Mouse (Mus musculus): Measurements from ENCODE around the gene Rprd2.
A peak's percentile ranks its signal among the peaks of the same experiment; 100 is the strongest.
"Not testable (repeated sequence)": the region's sequence is repeated elsewhere in the genome, so short reads cannot be mapped to it uniquely, and the experiment has no call there.

Rprd2 gene

GRCm38 (mm10) chr3:95818571-95819288 is at the start of gene Rprd2:
TSS of gene Rprd2 (minus strand) at chr3:95818863.
- DNase-seq (ENCODE audit: extremely low spot score), result peak; percentile 84

GRCm38 (mm10) chr3:95867408-95867807 is 48.7 kb upstream of the Rprd2 start:
- no peak for DNase-seq (ENCODE audit: extremely low spot score)

DNA sequence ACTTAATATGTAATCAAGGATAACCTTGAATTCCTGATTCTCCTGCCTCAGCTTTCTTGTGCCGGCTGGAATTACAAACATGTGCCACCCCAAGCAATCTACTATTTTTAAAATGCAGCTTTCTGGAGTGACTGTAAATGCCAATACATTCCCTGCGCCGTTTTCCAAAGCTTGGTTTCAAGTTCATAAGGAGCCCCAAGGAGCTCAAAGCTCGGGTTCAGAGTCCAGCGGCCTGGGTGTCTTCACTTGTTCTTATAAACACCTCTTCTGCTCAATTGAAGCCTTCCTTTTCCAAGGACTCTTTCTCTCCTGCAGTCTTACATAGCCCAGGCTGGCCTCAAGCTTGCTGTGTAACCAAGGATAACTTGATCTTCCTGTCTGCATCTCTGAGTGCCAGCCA is 47.4 kb upstream of the Rprd2 start:
- no peak for DNase-seq (ENCODE audit: extremely low spot score)

- no peak for DNase-seq (ENCODE audit: extremely low spot score)
These were observed 46.9 kb upstream of the Rprd2 start for GRCm38 (mm10) chr3:95865571-95865970.

GRCm38 (mm10) chr3:95865050-95865449 is 46.4 kb upstream of the Rprd2 start:
- no peak for DNase-seq (ENCODE audit: extremely low spot score)

DNA sequence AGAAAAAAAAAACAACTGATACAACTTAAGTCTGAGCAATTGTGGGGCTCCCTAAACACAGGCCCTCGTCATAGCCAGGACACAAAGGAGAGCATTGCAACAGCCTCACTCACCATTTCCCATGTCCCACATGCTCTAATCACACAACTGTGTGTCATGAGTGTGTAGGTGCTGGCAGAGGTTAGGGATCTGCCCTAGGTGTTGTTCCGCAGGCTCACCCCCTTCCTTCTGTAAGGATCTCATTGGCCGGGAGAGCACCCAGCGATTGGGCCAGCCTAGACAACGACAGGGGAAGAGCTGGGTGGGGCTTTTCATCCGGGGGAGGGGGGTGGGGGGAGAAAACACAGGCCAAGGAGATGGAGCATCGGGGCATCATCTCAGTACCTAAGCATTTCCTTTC is 44.9 kb upstream of the Rprd2 start:
- DNase-seq (ENCODE audit: extremely low spot score), result no peak

DNA sequence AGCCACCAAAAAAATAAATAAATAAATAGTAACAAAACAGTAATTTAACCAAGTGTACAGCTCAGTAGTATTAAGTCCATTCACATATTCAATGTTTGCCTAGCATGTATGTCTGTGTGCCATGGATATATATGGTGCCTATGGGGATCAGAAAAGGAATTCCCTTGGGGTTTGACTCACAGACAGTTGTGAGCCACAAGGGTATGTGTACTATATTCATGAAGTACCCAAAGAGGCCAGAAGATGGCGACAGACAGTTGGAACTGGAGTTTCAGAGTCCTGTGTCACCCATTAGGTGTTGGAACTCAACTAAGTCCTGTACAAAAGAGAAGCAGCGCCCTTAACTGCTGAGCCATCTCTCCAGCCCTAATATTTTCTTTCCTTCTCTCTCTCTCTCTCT is 43.1 kb upstream of the Rprd2 start:
- peak; percentile 72 for DNase-seq (ENCODE audit: extremely low spot score)

DNA sequence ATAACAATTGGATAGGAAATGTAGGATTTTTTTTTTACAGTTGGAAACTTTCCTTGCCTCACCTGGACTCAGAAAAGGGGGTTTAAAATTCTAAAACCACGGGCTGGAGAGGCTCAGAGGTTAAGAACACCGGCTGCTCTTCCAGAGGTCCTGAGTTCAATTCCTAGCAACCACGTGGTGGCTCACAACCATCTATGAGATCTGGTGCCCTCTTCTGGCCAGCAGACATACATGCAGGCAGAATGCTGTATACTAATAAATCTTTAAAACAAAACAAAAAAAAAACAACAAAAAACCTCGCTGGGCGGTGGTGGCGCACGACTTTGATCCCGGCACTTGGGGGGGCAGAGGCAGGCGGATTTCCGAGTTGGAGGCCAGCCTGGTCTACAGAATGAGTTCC is 42.6 kb upstream of the Rprd2 start:
- no peak for DNase-seq (ENCODE audit: extremely low spot score)

- no peak for DNase-seq (ENCODE audit: extremely low spot score)
These were observed 41.7 kb upstream of the Rprd2 start for GRCm38 (mm10) chr3:95860323-95860722.

DNA sequence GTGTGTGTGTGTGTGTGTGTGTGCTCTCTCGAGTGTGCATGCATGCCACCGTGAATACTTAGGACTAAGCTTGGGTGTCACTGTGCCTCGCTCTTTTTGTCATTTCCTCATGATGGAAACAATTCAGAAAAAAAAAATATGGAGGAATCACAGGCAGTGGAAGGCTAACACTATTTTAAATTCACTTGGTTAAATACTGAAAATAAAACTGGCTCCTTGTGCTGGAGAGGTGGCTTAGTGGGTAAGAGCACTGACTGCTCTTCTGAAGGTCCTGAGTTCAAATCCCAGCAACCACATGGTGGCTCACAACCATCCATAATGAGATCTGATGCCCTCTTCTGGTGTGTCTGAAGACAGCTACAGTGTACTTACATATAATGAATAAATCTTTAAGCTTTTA is 39.6 kb upstream of the Rprd2 start:
- DNase-seq (ENCODE audit: extremely low spot score), result not testable (repeated sequence)

- not testable (repeated sequence) for DNase-seq (ENCODE audit: extremely low spot score)
These were observed 38.4 kb upstream of the Rprd2 start for GRCm38 (mm10) chr3:95857050-95857449.

DNA sequence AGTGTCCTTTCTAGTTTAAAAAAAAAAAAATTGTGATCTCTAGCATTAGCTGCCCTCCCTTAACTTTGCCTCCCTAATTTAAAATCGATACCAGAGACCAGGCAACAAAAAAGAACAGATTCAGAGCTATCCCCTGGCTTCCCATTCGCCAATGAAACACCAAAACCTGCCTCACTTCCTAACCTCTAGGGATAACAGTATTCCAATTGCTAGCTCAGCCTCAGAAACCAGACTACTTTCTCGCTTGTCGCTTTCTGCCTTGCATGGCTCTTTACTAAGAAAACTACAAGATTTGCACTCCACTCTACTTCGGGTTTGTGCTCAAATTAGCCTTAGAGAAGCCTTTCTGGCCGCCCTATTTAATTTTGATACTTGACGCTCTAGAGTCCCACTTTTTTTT is 37.5 kb upstream of the Rprd2 start:
- no peak for DNase-seq (ENCODE audit: extremely low spot score)

GRCm38 (mm10) chr3:95855502-95856089 is 36.9 kb upstream of the Rprd2 start, which contains the start of gene Prpf3:
TSS of gene Prpf3 (minus strand) at chr3:95855885.
- peak; percentile 91 for DNase-seq (ENCODE audit: extremely low spot score)

DNA sequence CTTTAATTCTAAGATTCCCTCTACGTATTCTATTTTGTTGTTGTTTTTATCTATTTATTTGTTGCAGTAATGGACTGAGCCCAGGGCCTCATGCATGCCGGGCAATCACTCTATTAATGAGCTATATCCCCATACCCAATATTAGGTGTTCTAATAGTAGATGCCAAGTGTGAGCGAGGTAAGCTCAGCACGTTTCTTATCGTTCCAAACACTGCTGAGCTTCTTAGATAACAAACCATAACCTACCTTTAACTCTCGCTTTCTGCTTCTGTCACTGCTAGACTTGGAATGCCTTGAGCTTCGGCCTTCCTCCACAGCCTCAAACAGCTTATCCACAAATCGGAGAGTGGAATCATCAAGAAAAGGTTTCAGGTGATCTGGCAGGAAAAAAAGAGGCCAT is 32.7 kb upstream of the Rprd2 start:
- DNase-seq (ENCODE audit: extremely low spot score), result no peak

GRCm38 (mm10) chr3:95850611-95851010 is 31.9 kb upstream of the Rprd2 start:
- DNase-seq (ENCODE audit: extremely low spot score), result no peak

DNA sequence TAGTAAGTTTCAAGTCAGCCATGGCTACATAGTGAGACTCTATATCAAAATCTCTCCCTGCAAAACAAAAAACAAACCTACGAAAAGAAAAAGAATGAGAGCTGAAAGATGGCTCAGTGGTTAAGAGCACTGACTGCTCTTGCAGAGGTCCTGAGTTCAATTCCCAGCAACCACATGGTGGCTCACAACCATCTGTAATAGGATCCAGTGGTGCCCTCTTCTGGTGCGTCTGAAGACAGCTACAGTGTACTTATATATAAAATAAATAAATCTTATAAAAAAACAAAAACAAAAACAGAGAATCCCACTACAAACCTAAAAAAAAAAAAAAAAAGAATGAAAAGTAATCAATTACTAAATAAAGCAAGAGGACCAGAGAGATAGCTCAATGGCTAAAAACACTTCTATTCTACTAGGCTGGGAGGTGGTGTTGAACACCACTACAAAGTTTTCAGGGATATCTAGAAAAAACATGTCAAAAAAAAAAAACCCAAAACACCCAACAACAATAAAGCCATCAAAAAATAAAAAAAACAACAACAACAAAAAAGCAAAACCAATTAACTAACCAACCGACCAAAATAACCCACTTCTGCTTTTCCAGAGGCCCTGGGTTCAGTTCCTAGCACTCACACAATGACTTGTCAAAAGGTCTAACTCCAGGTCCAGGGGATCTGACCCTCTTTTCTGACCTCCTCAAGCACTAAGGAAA is 24.0 kb upstream of the Rprd2 start:
- no peak for DNase-seq (ENCODE audit: extremely low spot score)

GRCm38 (mm10) chr3:95839250-95839649 is 20.6 kb upstream of the Rprd2 start:
- DNase-seq (ENCODE audit: extremely low spot score), result no peak

DNA sequence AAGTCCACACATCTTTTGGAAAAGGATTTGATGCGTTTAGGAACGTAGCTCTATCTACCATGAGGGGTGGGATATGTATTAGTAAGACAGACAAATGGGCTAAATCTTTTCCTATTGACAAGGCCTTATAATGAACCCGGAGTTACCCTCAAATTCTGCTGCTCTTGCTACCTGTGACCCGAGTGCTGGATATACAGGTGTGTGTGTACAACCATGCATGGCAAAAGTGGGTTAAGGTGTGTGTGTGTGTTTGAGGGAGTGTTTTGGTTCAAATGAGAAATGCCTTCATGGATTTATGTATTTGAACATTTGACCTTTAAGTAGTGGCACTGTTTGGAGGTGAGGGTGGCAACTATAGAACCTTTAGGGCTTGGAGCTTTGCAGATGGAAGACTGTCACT is 10.4 kb upstream of the Rprd2 start:
- DNase-seq (ENCODE audit: extremely low spot score), result no peak

DNA sequence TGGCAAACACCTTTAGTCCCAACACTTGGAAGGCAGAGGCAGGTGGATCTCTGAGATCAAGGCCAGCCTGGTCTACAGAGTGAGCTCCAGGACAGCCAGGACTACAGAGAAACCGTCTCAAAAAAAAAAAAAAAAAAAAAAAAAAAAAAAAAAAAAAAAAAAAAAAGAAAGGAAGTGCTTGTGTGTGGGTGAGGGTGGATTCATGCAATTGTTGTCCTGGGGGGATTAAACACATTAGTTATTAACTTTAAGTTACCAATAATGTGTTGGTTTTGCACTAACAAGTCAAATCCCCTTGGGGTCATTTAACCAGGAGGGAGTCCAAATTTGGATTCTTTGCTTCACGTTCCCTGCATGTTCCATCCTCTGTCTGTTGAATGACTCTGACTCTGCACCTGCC is 7.6 kb upstream of the Rprd2 start:
- DNase-seq (ENCODE audit: extremely low spot score), result no peak

GRCm38 (mm10) chr3:95820046-95821010 is 1.7 kb upstream of the Rprd2 start:
- no peak for DNase-seq (ENCODE audit: extremely low spot score)

DNA sequence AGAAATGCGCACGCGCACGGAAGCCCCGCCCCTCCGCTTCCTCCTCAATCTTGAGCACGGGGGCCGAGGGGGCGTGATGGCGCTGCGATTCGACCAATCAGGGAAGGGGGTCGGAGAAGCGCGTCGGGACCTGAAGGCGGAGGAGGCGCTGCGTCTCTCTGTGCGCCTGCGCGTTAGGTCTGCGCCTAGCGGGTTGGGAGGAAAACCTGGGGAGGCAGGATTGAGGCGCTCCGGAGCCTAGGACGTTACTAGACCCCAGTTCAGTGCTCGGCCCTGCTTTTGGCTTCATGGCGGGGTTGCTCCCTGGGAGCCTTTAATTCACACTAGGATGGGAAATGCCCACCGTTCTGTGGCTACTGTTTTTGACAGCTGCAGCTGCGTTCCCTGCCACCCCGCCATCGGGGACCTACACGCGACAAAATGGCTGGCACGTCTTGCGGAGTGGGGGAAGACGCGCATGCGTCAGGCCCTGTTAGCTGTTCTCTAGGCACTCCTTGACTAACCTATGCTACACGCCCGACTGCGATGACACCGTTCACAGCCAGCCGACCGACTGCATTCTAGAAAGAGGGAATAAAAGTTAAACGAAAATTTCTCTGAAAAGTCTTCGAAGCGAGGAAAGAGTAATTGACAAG is 805 bp upstream of the Rprd2 start:
- DNase-seq (ENCODE audit: extremely low spot score), result peak; percentile 98

All from embryo, embryonic 9.5 days (tissue).